Mouse (Mus musculus) ovary, postnatal 14 days (tissue): ENCODE results near the gene Aprt.
"Not testable (repeated sequence)": the region's sequence is repeated elsewhere in the genome, so short reads cannot be mapped to it uniquely, and the experiment has no call there.

Experiments
- DNase-seq: peaks from one replicate; pipeline ENCODE4 v3.0.0; 2022; ENCODE audit warnings: low spot score

Aprt gene

DNA sequence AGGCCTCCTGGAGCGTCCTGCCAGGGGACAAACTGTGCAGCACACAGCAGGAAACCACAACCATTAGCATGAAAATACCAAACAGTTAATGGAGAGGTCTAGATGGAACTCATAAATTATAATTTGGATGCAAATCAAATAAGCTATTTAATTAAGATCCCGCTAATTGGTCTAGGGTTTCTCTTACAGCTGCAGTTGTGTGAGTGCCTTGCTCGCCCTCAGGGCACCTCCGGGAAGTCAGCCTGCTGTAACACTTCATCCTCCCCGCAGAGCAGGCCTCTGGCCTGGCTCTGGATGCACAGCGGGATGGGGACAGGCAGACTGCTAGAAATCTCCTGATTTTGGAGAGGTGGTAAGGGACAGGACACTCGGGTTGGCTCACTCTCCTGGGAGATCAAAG lies 9.5 kb upstream of the Aprt start:
- no peak for DNase-seq

DNA sequence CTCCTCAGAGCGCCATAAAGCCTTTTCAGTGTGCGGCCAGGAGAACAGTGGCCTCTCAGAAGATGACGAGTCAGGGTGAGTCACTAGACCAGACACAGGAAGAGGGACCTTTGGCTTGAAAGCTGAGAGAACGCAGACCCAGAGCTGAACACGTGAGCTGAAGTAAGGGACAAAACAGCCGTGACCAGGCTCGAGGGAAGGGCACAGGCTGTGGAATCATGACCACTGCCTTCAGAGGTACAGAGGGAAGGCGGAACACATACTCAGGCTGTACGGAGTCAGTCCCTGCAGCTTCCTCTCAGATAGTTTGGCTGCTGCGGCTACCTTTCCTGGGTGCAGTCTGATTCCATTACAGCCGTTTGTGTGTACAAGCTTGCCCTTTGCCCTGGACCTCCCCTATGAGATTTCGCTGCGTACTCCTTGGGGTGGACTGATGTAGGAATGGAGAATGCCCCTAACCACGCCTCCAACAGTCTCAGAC lies 8.7 kb upstream of the Aprt start:
- DNase-seq: no peak

DNA sequence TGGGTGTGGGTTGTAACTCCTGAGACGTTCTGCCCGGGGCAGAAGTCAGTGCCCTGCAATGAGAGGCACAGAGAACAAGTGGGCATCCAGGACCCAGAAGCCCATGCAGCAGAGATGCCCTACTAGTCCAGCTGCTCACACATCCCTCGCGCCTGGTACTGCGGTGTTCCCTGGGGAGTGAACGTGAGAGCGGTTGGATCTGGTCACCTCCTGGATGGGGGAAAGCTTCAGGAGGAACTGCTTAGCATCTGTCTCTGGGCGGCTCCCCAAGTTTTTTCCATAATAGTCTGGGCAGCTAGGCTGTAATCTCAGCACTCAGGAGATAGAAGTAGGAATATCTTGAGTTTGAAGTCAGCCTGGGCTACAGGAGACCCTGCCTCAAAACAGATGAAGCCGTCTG lies 8.3 kb upstream of the Aprt start:
- DNase-seq: no peak

DNA sequence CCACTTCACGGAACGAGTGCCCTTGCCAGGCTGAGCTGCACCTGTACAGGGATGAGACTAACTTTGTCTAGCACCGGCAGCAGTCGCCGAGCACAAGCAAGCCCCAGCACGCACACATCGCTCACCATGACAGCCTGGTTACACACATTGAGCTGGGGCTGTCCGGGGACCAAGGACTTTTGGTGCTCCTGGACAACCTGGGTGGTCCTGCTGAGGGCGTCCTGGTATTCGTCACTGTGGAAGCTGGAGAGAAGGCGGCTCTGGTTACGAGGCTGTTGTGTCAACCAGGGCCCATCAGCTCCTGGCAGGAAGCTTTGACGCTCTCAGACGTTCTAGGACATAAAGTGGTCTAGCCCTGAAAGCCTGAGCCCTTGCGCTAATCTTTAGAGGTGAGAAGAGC lies 4.2 kb upstream of the Aprt start:
- DNase-seq: no peak

DNA sequence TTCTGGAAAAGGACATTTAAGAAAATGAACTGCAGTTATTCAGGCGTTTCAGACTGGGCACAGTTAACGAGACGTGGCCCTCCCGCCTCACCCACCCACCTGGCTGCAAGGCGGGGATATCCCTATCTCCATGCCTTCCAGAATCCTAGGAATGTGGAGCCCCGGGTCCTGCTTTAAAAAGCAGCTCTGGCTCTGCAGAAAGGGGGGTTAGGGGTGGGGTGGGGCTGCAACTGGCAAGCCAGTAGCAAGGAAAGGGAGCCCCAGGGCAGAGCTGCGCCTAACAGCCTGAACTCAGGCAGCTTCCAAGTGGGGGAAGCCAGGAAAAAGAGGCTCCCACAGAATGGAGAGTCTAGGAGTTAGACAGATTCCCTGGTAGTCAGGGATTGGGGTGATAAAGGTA lies 2.5 kb upstream of the Aprt start:
- DNase-seq: no peak

DNA sequence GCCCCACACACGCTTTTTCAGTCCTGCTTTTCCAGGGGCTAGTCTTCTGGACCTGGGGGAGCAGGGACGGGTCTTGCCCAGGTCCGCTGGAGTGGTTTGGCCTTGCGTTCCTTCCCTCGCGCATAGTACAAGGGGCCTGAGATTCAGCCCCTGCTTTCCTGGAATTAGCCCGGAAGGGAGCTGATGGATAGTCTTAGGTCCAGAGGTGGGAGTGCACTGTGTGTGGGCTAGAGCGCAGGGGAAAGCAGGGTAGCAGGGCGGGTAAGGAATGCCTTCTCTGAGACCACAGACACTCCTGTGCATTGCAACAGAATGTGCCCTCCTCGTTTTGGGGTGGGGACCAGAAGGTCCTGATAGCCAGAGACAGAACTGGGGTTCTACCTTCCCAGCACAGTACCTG lies 407 bp upstream of the Aprt start:
- no peak for DNase-seq

DNA sequence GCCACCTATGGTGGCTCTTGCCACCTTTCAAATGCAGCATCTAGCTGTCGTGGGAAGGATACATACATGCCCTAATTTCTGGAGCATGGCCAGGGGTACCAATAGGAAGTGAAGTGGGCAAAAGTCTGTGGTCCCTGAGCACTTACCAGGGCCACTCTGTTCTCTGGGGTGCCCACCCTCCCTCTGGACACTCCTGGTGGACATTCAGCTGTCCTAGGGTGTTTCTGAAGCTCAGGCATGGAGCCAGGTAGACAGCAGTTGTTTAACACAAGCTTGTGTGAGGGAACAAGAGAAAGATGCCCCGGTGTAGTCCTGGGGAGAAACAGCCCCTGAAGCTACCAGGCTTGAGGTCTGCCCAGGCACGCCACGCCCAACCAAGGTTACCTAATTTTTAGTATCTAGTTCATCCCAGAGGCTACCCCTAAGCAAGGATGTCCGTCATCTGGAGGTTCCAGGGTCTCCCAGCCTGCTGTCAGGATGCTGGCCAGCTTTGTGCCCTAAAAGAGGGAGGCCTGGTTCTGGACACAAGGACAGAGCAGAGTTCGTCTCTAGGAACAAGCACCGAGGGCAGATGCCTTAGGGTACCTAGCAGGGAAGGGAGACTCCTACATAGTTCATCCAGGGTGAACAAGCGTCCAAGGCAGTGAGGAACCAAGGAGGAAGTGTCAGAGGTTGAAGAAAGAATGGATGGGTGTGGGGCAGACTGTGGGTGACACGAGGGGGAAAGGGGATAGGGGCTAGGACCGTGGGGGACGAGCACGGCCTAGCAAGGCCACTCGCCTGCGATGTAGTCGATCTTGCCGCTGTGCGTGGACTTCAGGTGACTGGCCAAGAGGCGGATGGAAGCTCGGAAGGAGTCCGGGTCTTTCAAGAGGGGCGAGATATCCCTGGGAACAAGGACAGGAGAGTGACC lies 718 bp downstream of the Aprt start:
- DNase-seq: no peak

DNA sequence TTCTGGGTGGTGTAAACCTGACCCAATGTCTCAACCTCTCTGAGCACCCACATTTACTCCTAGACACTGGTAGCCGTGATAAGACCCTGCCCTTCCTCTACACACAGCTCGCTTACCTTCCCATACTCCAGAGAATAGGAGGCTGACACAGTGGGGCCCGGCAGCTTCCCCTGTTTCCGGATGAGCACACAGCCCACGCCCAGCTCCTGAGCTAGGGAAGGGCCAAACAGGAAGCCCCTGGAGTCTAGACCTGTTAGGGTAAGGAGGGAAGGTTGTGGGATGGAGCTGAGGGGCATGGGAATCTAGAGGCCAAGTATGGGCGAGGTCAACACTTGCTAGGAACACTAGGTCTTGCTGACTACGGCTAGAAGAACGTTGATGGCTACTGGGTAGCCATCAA lies 1.4 kb downstream of the Aprt start:
- DNase-seq: no peak

DNA sequence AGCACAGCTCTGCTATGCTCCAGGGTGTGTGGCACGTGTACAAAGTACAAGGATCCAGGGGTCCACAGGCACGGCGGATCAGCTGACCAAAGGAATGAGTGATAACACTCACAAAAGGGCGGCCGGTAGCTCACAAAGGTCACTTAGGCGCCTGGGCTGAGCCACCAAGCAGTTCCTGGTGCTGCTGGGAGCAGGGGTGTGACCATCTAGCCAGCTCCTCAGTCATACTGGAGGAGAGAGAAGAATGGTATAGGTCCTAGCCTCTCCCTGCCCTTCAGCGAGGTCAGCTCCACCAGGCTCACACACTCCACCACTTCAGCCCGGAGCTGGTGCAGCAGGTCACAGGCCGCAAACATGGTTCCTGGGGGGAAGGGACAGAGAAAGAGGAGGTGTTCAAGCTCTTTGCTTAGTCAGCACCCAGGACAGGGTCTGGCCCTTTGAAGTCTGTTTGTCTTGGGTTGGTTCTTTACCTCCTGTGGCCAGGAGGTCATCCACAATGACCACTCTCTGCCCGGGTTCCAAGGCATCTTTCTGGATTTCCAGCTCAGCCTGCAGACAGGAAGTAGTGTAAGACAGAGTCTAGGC lies 1.9 kb downstream of the Aprt start:
- DNase-seq: no peak

DNA sequence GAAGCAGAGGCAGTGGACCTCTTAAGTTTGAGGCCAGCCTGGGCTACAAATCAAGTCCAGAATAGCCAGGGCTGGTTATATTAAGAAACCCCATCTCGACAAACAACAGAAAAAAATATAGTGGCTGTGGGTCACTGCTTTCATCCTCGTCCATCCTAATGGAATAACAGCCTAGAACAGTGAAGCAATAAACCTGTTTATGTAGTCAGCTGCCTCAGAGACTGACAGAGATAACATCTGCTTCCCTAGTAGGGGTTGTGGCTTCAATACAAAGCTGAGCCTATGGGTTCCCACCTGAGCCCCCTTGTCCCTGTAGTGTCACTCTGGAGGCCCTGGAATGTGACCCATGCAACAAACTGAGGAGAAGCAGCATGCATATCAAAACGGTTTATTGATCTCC lies 2.4 kb downstream of the Aprt start:
- DNase-seq: no peak

DNA sequence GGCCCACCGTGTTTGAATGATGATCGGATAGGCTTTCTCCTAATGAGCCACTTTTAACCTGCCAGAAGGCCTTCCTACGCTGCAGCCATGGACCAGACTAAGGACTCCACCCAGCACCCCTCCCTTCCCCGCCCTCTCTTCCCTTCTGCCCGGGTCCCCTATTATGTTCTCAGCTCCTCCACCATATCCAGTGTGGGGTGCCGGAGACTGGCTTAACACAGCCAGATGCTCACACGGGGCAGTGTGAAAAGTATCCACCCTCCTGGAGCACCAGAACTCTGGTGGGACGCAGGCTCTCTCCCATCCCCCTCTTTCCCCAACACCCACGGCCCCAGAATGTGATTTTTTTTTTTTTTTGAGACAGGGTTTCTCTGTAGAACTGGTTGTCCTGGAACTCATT lies 3.1 kb downstream of the Aprt start:
- no peak for DNase-seq

DNA sequence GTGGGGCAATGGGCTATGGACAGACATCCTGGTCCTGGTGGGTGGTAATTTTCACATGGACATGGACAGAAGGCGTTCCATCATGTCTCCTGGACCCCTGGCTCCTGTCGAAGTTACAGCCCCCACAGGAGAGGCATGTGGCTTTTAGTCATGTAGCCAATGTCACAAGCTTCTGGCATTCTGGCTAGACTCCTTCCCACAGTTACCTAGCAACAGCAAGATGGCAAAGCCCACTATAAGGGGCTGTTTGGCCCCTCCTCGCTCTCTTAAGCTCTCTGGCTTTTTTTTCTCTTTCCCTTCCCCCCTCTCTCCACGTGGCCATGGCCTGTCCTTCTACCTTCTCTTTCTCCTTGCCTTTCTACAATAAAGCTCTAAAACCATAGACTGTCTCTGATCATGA lies 3.5 kb downstream of the Aprt start:
- not testable (repeated sequence) for DNase-seq

DNA sequence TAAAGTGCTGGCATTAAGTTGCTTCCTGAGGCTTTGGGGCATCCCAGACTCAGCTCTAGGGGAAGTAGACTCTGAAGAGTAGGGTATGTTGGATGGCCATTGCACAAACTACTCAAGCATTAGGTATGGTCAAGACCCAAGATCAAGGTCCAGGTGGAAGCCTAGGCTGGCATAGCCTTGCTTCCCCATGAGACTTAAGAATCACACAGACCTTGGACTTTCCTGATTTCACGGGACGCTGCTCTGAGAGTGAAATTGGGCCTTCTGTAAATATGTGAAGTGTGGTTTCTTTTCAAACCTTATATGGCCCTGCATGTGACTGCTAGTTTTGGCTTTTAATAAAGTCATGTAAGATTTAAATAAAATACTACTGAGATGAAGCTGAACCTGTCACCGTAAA lies 4.0 kb downstream of the Aprt start:
- no peak for DNase-seq

DNA sequence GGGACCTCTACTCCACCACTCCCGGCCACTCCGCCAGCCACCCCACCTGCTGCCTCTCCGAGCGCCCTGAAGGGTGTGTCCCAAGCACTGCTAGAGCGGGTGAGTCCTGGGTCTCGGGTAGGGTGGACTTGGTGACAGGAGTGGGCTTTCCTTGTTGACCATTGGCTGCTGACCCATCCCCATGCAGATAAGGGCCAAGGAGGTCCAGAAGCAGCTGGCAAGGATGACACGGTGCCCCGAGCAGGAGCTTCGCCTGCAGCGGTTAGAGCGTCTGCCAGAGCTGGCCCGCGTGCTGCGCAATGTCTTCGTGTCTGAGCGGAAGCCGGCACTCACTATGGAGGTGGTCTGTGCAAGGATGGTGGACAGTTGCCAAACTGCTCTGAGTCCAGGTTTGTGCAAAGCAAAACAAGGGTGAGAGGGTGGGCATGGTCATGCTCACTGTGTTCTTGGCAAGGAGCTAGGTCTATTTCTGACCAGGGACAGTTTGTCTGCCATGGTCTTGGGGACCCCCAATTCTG lies 4.9 kb downstream of the Aprt start:
- DNase-seq: no peak

DNA sequence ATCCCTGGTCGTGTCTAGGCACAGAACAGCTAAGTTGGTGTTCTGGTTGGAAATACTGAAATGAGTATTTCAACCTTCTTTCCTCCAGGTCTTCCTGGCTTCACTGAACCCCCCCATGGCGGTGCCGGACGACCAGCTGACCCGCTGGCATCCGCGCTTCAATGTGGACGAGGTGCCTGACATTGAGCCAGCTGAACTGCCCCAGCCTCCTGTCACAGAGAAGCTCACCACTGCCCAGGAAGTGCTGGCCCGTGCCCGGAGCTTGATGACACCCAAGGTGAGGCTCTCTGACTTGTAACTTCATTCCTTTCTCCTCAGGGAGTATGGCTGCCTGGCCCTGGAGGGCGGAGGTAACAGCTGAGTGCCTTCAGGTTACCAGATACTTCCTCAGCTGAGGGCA lies 5.6 kb downstream of the Aprt start:
- DNase-seq: no peak

DNA sequence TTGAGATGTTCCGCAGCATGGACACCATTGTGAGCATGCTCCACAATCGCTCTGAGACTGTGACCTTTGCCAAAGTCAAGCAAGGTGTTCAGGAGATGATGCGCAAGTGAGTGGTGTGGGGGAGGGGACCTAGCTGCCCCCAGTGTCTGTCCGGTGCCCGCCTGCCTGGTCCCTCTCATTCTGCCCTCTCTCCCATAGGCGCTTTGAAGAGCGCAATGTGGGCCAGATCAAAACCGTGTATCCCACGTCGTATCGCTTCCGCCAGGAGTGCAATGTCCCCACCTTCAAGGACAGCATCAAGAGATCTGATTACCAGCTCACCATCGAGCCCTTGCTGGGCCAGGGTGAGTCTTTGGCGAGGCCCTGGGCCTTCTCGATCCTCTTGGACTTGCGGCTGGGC lies 6.7 kb downstream of the Aprt start:
- DNase-seq: no peak

DNA sequence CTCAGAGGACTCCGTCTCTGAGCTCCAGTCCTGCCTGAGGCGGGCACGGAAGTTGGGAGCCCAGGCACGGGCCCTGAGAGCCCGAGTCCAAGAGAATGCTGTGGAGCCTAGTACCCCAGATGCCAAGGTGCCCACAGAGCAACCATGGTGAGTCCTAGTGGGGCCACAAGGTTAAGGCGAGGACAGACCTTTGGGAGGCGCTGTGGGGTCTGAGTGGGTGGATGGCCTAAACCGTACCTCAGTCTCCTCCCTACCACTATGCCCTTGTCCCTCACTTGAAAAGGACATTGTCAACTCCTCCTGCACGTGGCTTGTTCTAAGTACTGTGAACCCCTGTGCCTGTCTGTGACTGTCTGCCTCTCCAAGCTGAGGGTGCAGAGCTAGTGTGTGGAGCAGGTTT lies 7.4 kb downstream of the Aprt start:
- DNase-seq: no peak

DNA sequence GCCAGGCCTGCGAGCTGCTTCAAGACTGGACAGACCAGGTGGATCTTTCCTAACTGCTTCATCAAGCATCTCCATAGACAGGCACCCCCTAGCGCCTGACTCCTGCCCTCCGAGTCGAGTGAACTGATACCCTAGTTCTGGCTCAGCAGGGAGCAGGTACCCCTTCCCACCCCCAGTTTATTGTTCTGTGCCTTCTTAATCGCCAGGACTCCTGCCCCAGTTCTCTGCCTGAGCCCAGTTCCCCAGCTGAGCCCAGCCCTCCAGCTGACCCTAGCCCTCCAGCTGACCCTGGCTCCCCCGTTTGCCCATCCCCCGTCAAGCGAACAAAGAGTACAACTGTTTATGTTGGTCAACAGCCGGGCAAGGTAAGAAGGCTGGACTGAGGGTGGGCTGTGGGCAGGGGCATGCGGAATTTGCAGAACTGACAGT lies 7.8 kb downstream of the Aprt start:
- no peak for DNase-seq

DNA sequence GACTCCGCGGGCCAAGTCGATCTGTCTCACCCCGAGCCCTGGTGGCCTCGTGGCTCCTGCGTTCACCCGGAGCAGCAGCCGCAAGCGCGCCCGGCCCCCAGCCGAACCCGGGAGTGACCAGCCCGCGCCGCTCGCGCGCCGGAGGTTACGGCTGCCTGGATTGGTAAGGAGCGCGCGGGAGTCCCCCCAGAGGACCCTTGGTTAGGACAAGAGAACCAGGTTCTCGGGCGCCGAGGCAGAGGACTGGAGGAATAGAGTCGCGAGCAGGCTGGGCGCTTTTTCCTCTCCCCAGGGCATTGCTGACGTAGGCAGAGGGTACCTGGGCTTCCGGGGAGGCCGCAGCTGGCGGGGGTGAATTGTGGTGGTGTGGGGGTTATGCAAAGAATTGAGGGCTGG lies 8.6 kb downstream of the Aprt start:
- no peak for DNase-seq

DNA sequence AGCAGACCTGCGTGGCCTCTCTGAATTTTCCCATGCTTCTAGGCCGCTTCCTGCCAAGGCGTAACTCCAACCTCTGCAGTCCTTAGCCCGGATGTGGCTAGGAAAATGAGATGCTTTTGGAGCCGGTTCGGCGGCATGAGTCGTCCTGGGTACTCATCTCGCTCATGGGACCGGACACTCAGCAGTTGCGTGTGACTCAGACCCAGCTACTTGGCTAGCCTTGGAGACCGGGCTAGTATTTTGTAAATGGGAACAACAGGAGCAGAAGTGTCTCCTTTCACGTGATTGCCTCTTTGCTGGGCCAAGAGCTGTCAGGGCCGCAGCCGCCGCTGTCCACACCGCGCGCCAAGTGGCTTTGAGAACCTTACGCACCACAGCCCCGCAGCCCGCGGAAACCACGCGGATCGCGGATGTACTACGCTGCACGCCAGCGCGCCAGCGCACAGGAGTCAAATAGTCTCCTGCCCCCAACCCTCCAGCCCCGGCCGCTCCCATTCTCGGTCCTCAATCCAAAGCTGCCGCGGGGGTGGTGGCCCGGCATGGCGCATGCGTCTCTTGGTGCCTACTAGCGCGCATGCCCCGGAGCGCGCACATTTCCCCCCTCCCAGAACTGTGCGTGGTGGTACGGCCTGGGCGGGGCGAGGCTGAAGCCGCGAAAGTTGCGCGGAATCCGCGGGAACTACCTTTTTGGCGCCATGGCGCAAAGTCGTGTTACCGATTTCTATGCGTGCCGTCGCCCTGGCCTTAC lies 9.2 kb downstream of the Aprt start, which contains the start of gene Cdt1:
Cdt1 (plus strand) TSS at position 655 of the 748 bp plus-strand sequence.
- DNase-seq: peak; percentile 94

DNA sequence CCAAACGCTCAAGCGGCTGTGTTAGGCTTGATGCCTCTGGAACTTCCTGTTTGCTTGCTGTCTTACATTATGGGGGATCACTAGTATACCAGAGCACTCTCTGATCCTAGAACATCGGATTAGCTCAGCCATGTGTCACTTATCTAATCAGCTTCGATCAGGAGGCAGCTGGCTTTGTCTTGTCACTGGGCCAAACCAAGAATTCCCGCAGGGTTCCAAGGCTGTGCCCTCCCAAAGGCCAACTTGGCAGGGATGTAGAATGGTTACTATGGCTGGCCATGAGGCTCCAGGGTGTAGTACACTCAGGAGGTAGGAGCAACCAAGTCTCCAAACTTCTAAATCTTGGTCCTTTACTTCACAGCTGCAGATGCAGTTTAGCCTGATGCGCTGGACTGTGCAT lies 9.9 kb downstream of the Aprt start:
- DNase-seq: no peak
